Mouse (Mus musculus) E14TG2a.4 (cell line): ENCODE results near the gene Ap2b1.

Experiments used
- CTCF ChIP-seq: conservative IDR thresholded peaks from 2 replicates; pipeline ENCODE4 v1.5.1; 2014; ENCODE audit warnings: low read length
- NANOG ChIP-seq: IDR thresholded peaks from 2 replicates; pipeline ENCODE4 v1.6.1; 2014; ENCODE audit warnings: borderline replicate concordance, low read length, mixed read lengths
- POU5F1 ChIP-seq: IDR thresholded peaks from 2 replicates; pipeline ENCODE4 v1.6.1; 2014; ENCODE audit warnings: low read length, borderline replicate concordance

DNA sequence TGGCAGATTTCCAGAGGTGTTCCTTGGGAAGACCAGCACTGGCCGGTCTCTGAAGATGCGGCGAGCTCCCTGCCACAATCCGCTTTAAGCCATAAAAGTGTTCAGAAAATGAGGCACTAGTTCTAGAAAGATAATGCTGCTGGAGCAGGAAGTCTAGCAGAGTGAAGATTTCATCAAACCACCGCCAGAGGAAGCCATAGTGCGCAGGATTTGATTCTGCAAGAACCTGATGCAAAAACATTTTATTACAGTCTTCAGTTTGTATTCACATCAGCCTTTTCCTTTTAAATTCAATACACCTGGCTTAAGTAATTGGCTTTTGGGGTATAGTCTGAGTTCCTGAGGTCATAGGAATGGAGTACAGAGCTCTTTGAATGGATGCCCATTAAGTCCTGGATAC lies 1.0 kb upstream of the Ap2b1 start:
- TF ChIP-seq CTCF (no peak), NANOG (no peak), POU5F1 (no peak)
